Mouse (Mus musculus): ENCODE measurements at regions not wholly inside any gene's neighbourhood (a gene's known extent, or its start where the extent isn't known, plus 50 kb on each side); places are given as distances from the start of the nearest gene placed in this dataset.
A peak's percentile ranks its signal among the peaks of the same experiment; 100 is the strongest.

DNA sequence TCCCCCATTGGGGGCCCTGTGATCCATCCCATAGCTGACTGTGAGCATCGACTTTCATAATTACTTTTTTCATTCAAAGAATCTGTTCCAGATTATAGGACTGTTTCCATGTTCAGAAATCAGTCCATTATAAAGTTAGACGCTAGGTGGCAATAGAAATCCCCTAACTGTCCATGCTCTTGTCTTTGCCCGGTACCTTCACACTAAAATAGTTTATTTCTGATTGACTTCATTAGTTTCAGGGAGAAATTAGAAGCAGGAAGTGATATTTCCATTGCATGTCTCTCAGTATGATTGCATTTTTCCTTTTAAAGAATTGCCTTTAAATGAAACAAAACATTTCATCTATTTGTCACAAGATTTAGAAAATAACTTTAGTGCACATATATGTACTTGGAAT, 131.7 kb downstream of the Fbxo8 start:
- peak in 1 of 2 experiments; percentile 26 for DNase-seq (ENCODE audit: low spot score in 2 of 2)
- intact Hi-C loops (cut with DNase I), result loop anchor here (5.0 to 10.0 kb wide), 2 partner anchors 745 to 842 kb away; no protein-coding TSS in a partner anchor

GRCm38 (mm10) chr8:56684352-56684751, 133.5 kb downstream of the Fbxo8 start:
- intact Hi-C loops (cut with DNase I), result loop anchor here (5.0 to 10.0 kb wide), 2 partner anchors 743 to 840 kb away; no protein-coding TSS in a partner anchor
- no peak for DNase-seq (ENCODE audit: low spot score in 2 of 2)

DNA sequence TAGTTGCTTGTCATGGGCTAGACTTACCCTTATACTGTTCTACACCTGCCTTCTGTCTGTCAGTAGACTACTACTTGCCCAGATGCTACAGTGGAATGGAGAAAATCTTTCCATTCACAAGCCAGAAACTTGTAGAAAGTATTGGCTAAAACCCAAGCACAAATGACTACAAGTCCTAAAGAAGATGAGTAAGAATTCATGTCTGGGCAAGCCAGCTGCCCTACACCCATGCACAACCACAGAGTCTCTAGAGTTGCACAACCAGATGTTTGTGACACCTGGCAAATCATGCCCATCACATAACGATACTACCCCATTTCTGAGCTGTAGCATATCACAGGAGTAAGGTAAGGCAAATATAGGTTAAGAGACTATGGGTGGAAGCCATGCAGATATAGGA, 144.5 kb downstream of the Fbxo8 start:
- intact Hi-C loops (cut with DNase I), result no loop called here
- no peak for DNase-seq (ENCODE audit: low spot score in 2 of 2)

- intact Hi-C loops (cut with DNase I), result no loop called here
- DNase-seq (ENCODE audit: low spot score in 2 of 2), result no peak
Observed at GRCm38 (mm10) chr8:56700580-56701145, 149.8 kb downstream of the Fbxo8 start.

DNA sequence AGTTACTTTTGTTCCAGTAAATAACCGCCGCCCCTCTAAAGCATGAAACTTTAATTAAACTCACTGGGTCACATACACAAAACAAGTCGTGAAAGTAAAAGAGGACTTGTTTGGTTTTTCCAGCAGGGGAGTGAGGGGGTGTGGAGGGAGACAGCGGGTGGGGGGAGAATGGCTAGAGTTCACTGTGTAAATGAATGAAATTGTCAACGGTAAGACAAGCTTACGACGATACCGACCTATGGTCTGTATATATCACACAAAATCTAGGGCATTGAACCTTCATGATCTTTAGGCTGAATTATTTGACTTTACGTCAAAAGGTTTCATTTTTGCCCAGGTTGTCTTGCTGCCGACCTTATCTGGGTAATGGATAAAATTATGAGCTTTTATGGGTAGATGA, 155.5 kb downstream of the Fbxo8 start:
- no peak for DNase-seq (ENCODE audit: low spot score in 2 of 2)
- intact Hi-C loops (cut with DNase I), result no loop called here

- DNase-seq (ENCODE audit: low spot score in 2 of 2), result peak in 1 of 2 experiments; percentile 1
Observed at GRCm38 (mm10) chr8:56706941-56707706, 156.2 kb downstream of the Fbxo8 start.

DNA sequence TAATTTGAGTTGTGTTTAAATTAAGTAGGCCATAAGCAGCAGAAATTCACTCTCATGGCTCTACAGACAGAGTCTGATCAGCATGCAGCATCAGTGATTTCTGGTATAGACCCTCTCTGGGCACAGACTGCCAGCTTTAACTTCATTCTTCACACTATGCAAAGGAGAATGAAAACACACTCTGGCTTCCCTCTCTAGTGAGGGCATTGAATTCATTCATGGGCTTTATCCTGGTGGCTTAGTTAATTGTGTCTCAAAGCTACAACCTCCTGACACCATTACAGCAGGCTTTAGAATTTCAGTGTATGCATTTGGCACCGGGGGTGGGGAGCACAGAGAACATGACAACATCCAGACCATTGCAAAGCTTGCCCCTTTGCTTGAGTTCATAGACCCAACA, 169.1 kb downstream of the Fbxo8 start:
- intact Hi-C loops (cut with DNase I), result no loop called here
- no peak for DNase-seq (ENCODE audit: low spot score in 2 of 2)

More at GRCm38 (mm10) chr8:56706941-56707706, 156.2 kb downstream of the Fbxo8 start:
- intact Hi-C loops (cut with DNase I), result no loop called here

DNA sequence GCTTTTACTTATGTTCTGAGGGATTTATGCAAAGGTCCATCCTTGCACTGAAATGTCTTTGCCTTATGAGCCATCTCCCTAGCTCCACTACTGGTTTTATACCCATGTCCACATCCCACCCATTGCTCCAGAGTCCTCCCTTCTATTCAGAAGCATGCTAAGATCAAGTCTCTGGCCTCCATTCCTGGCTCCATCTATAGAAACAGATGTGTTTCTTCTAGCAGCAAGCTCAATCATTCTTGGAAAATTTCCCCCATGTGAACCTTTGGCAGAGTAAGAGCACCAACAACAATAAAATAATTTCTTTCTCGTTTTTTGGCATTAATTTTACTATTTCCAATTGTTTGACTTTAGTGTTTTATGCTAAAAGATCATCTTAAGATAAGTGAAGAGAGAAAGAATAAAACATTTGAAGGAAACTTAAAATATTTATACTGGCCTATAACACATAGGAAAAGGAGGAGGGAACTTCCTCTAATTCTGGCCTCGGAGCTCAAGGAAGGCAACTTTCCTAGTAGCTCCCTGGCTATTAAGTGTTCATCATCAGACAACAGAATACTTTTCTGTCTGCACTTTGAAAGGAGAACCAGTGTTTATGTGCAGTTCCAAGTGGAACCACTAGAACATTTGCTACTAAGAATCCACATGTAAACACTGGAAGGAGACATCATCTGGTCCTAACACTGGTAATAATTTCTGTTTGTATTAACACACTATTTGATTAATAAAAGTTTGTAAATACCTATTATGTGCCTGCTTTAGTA, 171.8 kb downstream of the Fbxo8 start:
- no peak for DNase-seq (ENCODE audit: low spot score in 2 of 2)
- intact Hi-C loops (cut with DNase I), result no loop called here

GRCm38 (mm10) chr8:56724607-56725006, 173.7 kb downstream of the Fbxo8 start:
- intact Hi-C loops (cut with DNase I), result no loop called here
- DNase-seq (ENCODE audit: low spot score in 2 of 2), result no peak

DNA sequence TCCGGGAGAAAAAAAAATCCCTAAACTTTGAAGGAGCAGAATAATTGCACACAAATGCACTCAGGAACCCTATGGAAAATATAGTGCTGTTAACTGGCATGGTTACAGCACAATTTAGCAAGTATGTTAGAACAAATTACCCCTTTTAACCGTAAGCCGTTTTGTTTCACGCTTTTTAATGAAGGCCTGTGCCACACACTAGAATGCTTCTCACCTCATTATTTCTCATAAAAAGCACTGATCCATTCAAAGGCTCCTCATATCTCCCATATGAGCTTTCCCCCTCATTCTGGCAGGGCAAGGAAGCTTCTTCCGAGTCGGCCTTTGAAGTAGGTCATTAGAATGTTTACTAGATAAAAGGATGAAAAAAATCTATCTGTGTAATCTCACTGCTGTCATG, 182.4 kb downstream of the Fbxo8 start:
- intact Hi-C loops (cut with DNase I), result no loop called here

GRCm38 (mm10) chr8:56735021-56735420, 184.1 kb downstream of the Fbxo8 start:
- DNase-seq (ENCODE audit: low spot score in 2 of 2), result no peak
- intact Hi-C loops (cut with DNase I), result no loop called here

More for the DNA sequence above, 182.4 kb downstream of the Fbxo8 start:
- no peak for DNase-seq (ENCODE audit: low spot score in 2 of 2)

GRCm38 (mm10) chr8:56767034-56767433, 216.1 kb downstream of the Fbxo8 start:
- intact Hi-C loops (cut with DNase I), result no loop called here
- DNase-seq (ENCODE audit: low spot score in 2 of 2), result no peak

DNA sequence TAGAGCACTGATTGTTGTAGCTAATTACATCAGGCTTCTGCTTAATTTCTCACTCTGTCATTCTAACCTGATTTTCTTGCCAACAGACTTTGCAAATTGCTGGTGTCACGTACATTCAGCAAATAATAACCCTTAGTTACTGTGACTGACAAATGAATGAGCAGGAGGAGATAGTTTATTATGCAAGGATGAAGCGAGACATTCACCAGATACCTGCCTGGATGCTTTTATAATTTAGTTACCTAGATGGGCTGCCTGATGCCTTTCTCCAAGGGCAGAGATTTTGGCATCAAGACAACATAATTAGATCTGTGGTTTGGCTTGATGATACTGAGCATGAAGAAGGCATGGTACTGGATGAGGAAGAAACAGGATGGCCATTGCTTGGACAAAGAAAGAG, 233.6 kb downstream of the Fbxo8 start:
- intact Hi-C loops (cut with DNase I), result no loop called here
- no peak for DNase-seq (ENCODE audit: low spot score in 2 of 2)

DNA sequence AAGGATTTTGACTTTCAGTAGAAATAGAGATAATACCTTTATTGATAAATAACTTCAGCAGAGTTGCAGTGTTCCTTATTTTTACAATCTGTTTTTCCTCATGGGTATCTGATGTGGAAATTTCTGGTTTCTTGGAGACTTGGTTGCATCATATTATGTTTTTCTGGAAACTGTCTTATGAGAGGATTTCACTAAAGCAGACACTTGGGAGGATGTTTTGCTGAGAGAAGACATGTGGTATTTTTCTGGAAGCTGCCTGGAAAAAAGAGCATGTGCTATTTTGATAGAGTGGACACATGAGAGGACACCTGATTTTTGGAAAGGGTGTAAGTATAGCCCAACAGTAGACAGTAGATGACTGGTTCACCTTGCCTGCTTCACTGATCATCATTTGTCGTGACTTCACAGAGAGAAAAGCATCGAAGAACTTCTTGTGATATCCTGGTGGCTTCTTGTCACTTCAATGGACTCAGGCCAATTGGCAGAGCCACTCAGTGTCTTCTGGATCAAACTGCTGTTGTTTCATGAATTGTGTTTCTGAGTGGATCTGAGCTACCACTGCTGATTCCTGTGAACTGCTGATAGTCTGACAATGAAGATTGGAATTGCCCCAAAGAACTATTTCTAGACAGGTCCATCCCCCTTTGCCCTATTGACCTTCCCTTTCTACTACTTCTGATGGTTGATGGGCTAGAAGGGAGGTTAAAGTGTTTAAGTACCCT, 238.8 kb downstream of the Fbxo8 start:
- intact Hi-C loops (cut with DNase I), result no loop called here
- no peak for DNase-seq (ENCODE audit: low spot score in 2 of 2)

DNA sequence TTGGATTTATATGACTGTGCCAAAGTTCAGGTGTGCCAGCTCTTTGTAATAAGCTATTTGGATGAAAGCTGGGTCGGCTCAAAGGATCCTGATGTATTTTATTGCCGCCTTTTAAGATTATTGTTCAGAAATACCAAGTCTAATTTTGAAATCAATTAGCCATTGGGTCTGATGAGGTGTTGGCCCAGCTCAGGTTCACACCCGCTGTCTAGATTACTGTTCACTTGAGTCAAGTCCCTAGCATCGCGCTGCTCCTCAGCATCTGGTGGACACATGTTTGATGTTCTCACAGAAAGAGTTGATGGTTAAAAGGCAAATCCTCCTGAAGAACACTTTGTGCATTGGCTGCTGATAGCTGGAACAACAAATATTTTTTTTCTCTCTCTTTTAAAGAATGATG, 281.8 kb downstream of the Fbxo8 start:
- no peak for DNase-seq (ENCODE audit: low spot score in 2 of 2)
- intact Hi-C loops (cut with DNase I), result no loop called here

DNA sequence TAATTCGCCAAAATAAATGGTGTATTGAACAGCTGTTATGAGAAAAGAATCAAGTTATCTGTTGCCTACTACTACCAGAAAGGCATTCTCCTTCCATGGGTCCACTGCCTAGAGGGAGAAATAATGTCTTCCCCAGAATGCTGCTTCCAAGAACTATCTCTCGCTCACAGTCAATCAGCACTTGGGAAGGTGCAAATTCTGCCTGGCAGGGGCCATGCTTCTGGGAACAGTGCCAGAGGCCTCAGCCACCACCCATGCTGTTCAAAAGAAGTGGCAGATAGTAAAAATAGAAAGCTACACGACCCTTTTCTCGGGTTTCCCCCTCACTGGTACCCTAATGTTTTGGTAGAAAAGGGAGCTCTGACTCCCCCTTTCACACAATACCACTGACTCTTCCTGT, 282.2 kb downstream of the Fbxo8 start:
- no peak for DNase-seq (ENCODE audit: low spot score in 2 of 2)
- intact Hi-C loops (cut with DNase I), result no loop called here

DNA sequence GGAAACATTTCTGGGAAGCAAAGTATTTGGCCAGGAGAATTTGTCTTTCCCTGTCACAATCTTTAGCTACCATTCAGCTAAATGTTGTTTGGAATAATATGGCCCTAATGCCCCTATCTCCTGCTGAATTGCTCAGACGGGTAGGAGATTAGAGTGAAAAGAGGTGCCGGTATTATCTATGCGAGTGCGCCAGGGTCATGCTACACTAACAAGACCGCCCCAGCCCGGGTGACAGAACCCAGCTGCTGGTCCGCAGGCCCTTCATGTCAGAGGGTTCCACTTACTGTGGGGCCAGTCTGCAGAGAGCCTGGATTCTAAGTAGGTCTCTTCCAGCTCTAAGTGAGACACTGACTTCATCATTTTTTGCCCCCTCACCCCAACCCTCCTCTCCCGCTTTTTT, 332.6 kb downstream of the Fbxo8 start:
- intact Hi-C loops (cut with DNase I), result loop anchor here (5.0 to 10.0 kb wide), 2 partner anchors 449 to 541 kb away; no protein-coding TSS in a partner anchor
- DNase-seq (ENCODE audit: low spot score in 2 of 2), result no peak

DNA sequence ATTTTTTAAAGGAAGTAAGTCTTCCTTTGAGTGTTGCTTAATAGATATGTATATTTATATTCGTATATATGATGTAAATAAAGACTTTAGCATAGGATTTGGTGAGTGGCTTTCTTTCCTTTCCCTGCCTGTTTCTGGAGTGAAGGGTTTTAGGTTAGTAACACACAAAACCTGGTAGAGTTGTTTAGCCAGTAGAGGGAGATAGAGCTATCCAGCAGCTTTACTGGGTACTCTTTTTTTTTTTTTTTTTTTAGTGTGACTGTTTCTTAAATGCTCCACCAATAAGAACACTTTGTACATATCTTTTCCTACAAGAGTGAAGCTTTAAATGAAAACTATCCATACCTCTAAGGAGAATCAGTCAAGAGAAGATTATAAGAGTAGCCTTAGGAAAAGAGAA, 333.3 kb downstream of the Fbxo8 start:
- intact Hi-C loops (cut with DNase I), result loop anchor here (5.0 to 10.0 kb wide), 2 partner anchors 448 to 541 kb away; no protein-coding TSS in a partner anchor
- DNase-seq (ENCODE audit: low spot score in 2 of 2), result peak in 1 of 2 experiments; percentile 16

GRCm38 (mm10) chr8:56893638-56894037, 342.7 kb downstream of the Fbxo8 start:
- intact Hi-C loops (cut with DNase I), result no loop called here
- DNase-seq (ENCODE audit: low spot score in 2 of 2), result no peak

DNA sequence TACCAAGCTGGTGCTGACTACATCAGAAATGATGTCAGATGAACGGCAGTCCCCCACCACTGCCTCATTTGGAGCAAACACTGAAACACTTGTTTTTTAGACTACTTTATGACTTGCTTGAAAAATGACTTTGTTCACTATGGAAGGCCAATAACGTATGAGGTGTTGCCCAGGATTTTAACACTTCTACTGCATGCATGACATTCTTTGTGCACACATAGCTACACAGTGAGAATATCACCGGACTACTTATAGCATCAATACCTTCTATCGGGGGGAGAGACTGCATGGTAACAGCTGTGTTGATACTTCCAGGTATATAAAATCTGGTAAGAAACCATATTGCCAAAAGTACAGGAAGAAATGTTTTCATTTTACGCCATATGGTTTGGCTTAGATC, 364.5 kb downstream of the Fbxo8 start:
- no peak for DNase-seq (ENCODE audit: low spot score in 2 of 2)
- intact Hi-C loops (cut with DNase I), result no loop called here
